Mouse (Mus musculus) thymus, postnatal 10 days (tissue): ENCODE measurements around the gene Scgb2b21.
"Not testable (repeated sequence)": the region's sequence is repeated elsewhere in the genome, so short reads cannot be mapped to it uniquely, and the experiment has no call there.

Experiments
- DNase-seq, 2 experiments: peaks; one replicate each; pipeline ENCODE4 v3.0.0; 2021; ENCODE audit warnings: low spot score in 2 of 2

The Scgb2b21 gene

DNA sequence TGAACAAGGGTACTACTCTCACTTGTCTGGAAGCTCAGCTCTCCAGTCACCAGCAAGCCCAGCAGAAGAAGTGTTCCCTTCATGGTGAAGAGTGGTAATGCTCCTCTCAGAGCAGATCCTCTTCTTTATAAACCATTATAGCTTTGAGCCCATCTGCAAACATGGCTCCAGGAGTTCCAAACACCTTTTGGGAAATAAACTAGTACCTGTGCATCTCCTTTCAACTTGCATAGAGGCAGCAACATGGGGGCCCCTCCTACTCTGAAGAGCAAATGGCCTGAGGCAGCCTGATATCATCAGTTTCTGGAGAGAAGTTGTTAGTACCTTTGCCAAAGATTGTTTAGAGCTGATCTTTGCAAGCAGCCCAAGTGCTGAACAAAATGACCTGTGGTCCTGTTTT lies at the start of gene Scgb2b21:
Gene Scgb2b21, minus strand, starts transcription at position 101 of the 400 bp plus-strand sequence.
- no peak for DNase-seq

- not testable (repeated sequence) for DNase-seq
Measured at GRCm38 (mm10) chr7:33543420-33543819, 23.2 kb upstream of the Scgb2b21 start.
